ENCODE assay signal across 29 mouse cellular contexts in the genomic region with DNA sequence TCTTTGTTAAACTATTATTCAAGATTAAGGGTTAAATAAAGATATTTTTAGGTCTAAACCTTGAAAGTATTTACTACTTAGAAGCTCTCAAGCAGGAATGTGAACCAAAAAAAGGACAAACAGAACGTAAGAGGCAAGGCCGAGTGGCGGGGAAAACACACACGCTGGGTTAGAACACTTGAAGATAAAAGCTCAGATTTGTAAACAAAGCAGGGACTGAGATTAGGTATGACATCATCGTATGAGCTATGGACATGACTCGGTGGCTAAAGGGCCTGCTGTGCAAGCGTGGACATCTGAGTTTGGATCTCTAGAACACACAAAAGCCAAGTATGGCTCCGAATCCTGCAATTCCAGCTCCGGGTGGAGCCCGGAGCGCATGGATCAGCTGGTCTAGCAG. TPM values are rescaled to one million over a fixed set of nuclear protein-coding genes. Genes with fewer than 3 reads are reported as not detected.
DNase-seq lines count a peak whose midpoint lies in the region; ATAC-seq lines count a peak whose summit lies in the region.
"Had no signal": no experiment of that assay in that cellular context is flagged by ENCODE, and none has a peak within 500 bp of the region (broad histone marks: within the 10 kb centered on the region; RNA-seq: fewer than 3 reads in every experiment).

No protein-coding gene starts in this region.

- no peaks in the 10 kb centered on the region for H3K36me3 ChIP-seq in lung, embryonic 15.5 days
- H3K36me3 ChIP-seq: embryonic facial prominence, embryonic 13.5 days; forebrain, embryonic 10.5 days; forebrain, embryonic 15.5 days; heart, embryonic 13.5 days; hindbrain, embryonic 10.5 days; hindbrain, embryonic 15.5 days; limb, embryonic 10.5 days; limb, embryonic 15.5 days; liver, embryonic 13.5 days; neural tube, embryonic 15.5 days had no signal

- WGBS in lung, embryonic 15.5 days, result 52% methylated on average over 11 of the region's 11 CpGs

- H3K4me1 ChIP-seq in lung, embryonic 15.5 days, result no peaks in the 10 kb centered on the region
- H3K4me1 ChIP-seq: forebrain, embryonic 10.5 days; forebrain, embryonic 15.5 days; hindbrain, embryonic 15.5 days; liver, embryonic 13.5 days; neural tube, embryonic 15.5 days had no signal

- no peak overlapping the region for H3K9ac ChIP-seq in lung, embryonic 15.5 days
- H3K9ac ChIP-seq: embryonic facial prominence, embryonic 13.5 days; forebrain, embryonic 15.5 days; heart, embryonic 13.5 days; hindbrain, embryonic 15.5 days; limb, embryonic 15.5 days; liver, embryonic 13.5 days; neural tube, embryonic 15.5 days had no signal

- DNase-seq in ovary, adult 18-20 months (ENCODE audit: low spot score), result peak; percentile 57
- DNase-seq in ovary, postnatal 14 days (ENCODE audit: low spot score), result no peak
- peak; percentile 73 for DNase-seq in lung, postnatal 25 days (ENCODE audit: low spot score)
- no peak for DNase-seq in MN1 (ENCODE audit: low spot score)
- no peak for DNase-seq in layer of hippocampus, postnatal 14 days (ENCODE audit: low spot score in 2 of 2)
- DNase-seq in kidney, postnatal 10 days, result no peak
- DNase-seq: adrenal gland, adult 2 months; cerebellum, adult 9-10 months; embryo, embryonic 11 days; gastrocnemius, postnatal 25 days; heart, adult 11 months; heart, postnatal 14 days; kidney, adult 18-20 months; liver, embryonic 13.5 days; midbrain, embryonic 14.5 days had no signal

- ATAC-seq in lung, embryonic 15.5 days (ENCODE audit: borderline replicate concordance, extremely low read depth, low FRiP score, low TSS enrichment), result no peak
- ATAC-seq: CD4-positive, CD25-positive, alpha-beta regulatory T cell, adult 4 months; forebrain, embryonic 15.5 days; inflammation-experienced regulatory T-cells, adult 6 months had no signal

- no peak overlapping the region for H3K4me3 ChIP-seq in lung, embryonic 15.5 days
- H3K4me3 ChIP-seq: embryonic facial prominence, embryonic 13.5 days; forebrain, embryonic 10.5 days; forebrain, embryonic 15.5 days; heart, embryonic 13.5 days; hindbrain, embryonic 10.5 days; hindbrain, embryonic 15.5 days; limb, embryonic 10.5 days; limb, embryonic 15.5 days; liver, embryonic 13.5 days; neural tube, embryonic 15.5 days had no signal

- no peak overlapping the region for H3K4me2 ChIP-seq in lung, embryonic 15.5 days
- H3K4me2 ChIP-seq: embryonic facial prominence, embryonic 13.5 days; forebrain, embryonic 15.5 days; heart, embryonic 13.5 days; hindbrain, embryonic 15.5 days; limb, embryonic 15.5 days; liver, embryonic 13.5 days; neural tube, embryonic 15.5 days had no signal

- H3K27me3 ChIP-seq in lung, embryonic 15.5 days, result no peaks in the 10 kb centered on the region
- H3K27me3 ChIP-seq: embryonic facial prominence, embryonic 13.5 days; forebrain, embryonic 15.5 days; heart, embryonic 13.5 days; hindbrain, embryonic 15.5 days; limb, embryonic 15.5 days; liver, embryonic 13.5 days; neural tube, embryonic 15.5 days had no signal

- no peaks in the 10 kb centered on the region for H3K9me3 ChIP-seq in lung, embryonic 15.5 days
- H3K9me3 ChIP-seq: embryonic facial prominence, embryonic 13.5 days; forebrain, embryonic 10.5 days; forebrain, embryonic 15.5 days; heart, embryonic 13.5 days; hindbrain, embryonic 10.5 days; hindbrain, embryonic 15.5 days; limb, embryonic 10.5 days; limb, embryonic 15.5 days; liver, embryonic 13.5 days; neural tube, embryonic 15.5 days had no signal

- H3K27ac ChIP-seq in lung, embryonic 15.5 days, result 0 out of 2 replicates have a peak overlapping the region, but pooled peaks have one; percentile 22
- H3K27ac ChIP-seq: embryonic facial prominence, embryonic 13.5 days; forebrain, embryonic 10.5 days; forebrain, embryonic 15.5 days; heart, embryonic 13.5 days; hindbrain, embryonic 10.5 days; hindbrain, embryonic 15.5 days; limb, embryonic 10.5 days; limb, embryonic 15.5 days; liver, embryonic 13.5 days; macrophage; neural tube, embryonic 15.5 days had no signal

RNA-seq across cellular contexts. Expression of gene Pde7b, which starts 29.2 kb away (rescaled TPM):
- polyA plus RNA-seq in lung, embryonic 15.5 days (2015; fragmentation: Nextera tagmentation; extraction: Ambion mirVana), result 2.5 and 3.1 TPM in 2 replicates
- total RNA-seq in layer of hippocampus, postnatal 14 days (2021), result 10 to 100 TPM; 14.0 to 18.0 TPM
- total RNA-seq: megakaryocyte-erythroid progenitor cell, adult 5-6 weeks had no signal

Comparison
In these comparisons a context has a peak if more than half of its experiments do, and no peak if none do; other contexts are left out.
1. DNase-seq: peak in ovary, adult 18-20 months (single experiment) and lung, postnatal 25 days (single experiment); none in ovary, postnatal 14 days (single experiment), MN1 (single experiment), layer of hippocampus, postnatal 14 days (0 of 2) and kidney, postnatal 10 days (single experiment).